In the genomic region with DNA sequence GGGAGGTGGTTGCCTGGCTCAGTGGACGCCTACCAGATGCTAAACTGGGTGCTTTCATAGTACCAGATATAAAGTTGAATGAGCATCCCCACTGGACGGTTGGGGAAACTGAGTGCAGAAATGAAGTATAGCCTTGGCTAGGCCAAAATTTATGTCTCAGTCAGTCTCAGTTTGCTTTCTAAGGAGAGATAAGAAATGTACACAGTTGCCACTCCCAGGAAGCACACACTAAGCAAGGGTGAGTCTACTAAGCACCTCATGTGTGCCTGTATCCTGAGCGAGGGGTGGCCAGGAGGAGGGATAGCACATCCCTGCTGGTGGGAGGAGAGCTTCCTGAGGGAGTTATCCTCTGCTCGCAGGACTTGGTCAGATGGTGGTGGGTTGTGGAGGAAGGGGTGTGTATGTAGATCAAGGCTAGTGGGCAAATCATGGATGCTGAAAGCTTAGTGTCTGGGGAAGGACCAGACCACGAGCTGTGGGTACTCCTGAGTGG, we compare ENCODE assay signal across 1 mouse cellular context.
TF ChIP-seq lines count a peak whose summit lies in the region.

No protein-coding gene starts in this region.

TF ChIP-seq in MEL, 35 proteins besides CTCF, POLR2A, EP300 and RAD21:
- TF ChIP-seq JUND (IDR thresholded peaks at IDR 0.05; ENCODE audit: low read depth, low read length) (no peak), ZKSCAN1 (IDR thresholded peaks at IDR 0.05; ENCODE audit: low read depth, low read length) (no peak), SIN3A (IDR thresholded peaks at IDR 0.05; ENCODE audit: low read length) (no peak), NRF1 (IDR thresholded peaks at IDR 0.05; ENCODE audit: insufficient read depth, low read depth, low read length, poor library complexity, severe bottlenecking) (no peak), UBTF (IDR thresholded peaks at IDR 0.05; ENCODE audit: borderline replicate concordance, insufficient read depth, low read depth, low read length) (no peak), USF2 (IDR thresholded peaks at IDR 0.05; ENCODE audit: borderline replicate concordance in 1 of 2, insufficient read depth in 1 of 2, low read depth in 1 of 2, low read length in 2 of 2) (no peak), MAZ (IDR thresholded peaks at IDR 0.05; ENCODE audit: low read depth, low read length) (no peak), MYC (IDR thresholded peaks at IDR 0.05; ENCODE audit: low read depth, low read length) (0 out of 2 replicates have a peak, but pooled peaks have one; percentile 10), ETS1 (IDR thresholded peaks at IDR 0.05; ENCODE audit: low read depth, low read length) (no peak), MAFK (IDR thresholded peaks at IDR 0.05; ENCODE audit: borderline replicate concordance, low read depth, low read length) (no peak), POLR2AphosphoS2 (IDR thresholded peaks at IDR 0.05; ENCODE audit: low read length) (no peak), TCF12 (IDR thresholded peaks at IDR 0.05; ENCODE audit: low read depth, low read length) (no peak), ZNF384 (IDR thresholded peaks at IDR 0.05; ENCODE audit: low read depth, low read length) (no peak), RCOR1 (IDR thresholded peaks at IDR 0.05; ENCODE audit: low read depth, low read length) (no peak), BHLHE40 (IDR thresholded peaks at IDR 0.05; ENCODE audit: borderline replicate concordance, low read depth, low read length) (no peak), ZC3H11A (IDR thresholded peaks at IDR 0.05; ENCODE audit: low read depth, low read length) (no peak), HCFC1 (IDR thresholded peaks at IDR 0.05; ENCODE audit: low read depth, low read length) (0 out of 2 replicates have a peak, but pooled peaks have one; percentile 14), CHD2 (IDR thresholded peaks at IDR 0.05; ENCODE audit: low read length) (no peak), CHD1 (IDR thresholded peaks at IDR 0.05; ENCODE audit: low read depth, low read length) (no peak), MXI1 (IDR thresholded peaks at IDR 0.05; ENCODE audit: low read depth, low read length) (no peak), POLR2AphosphoS5 (IDR thresholded peaks at IDR 0.05; ENCODE audit: borderline replicate concordance, low read depth, low read length) (no peak), E2F4 (IDR thresholded peaks at IDR 0.05; ENCODE audit: borderline replicate concordance, low read depth, low read length) (no peak), NELFE (IDR thresholded peaks at IDR 0.05; ENCODE audit: low read depth, low read length) (no peak), ZMIZ1 (IDR thresholded peaks at IDR 0.05; ENCODE audit: low read depth, low read length) (no peak), GATA1 (IDR thresholded peaks at IDR 0.05; ENCODE audit: low read depth, low read length) (peak; percentile 49; the same call in 1 of the 2 replicates), KAT2A (conservative IDR thresholded peaks at IDR 0.05; ENCODE audit: low read depth, low read length) (no peak), MEF2A (IDR thresholded peaks at IDR 0.05; ENCODE audit: extremely low read depth, insufficient replicate concordance, low read depth, low read length, poor library complexity, severe bottlenecking) (no peak), TBP (IDR thresholded peaks at IDR 0.05; ENCODE audit: low read depth, low read length) (0 out of 2 replicates have a peak, but pooled peaks have one; percentile 26), GABPA (IDR thresholded peaks at IDR 0.05; ENCODE audit: low read depth, low read length) (no peak), SMC3 (IDR thresholded peaks at IDR 0.05; ENCODE audit: low read depth, low read length) (no peak), MAX (IDR thresholded peaks at IDR 0.05; ENCODE audit: low read length) (no peak), ELF1 (IDR thresholded peaks at IDR 0.05; ENCODE audit: low read depth, low read length) (no peak)
TF ChIP-seq in MEL: peak in this region for 4.
